Mouse (Mus musculus) T-helper 1 cell (primary cell): Measurements from ENCODE around the gene Sertad3.

ENCODE experiments used
- in situ Hi-C: fragments of 300-600 bp; cut with MboI, MseI; formaldehyde crosslinking; loops from one replicate; pipeline ENCODE4 v1.15.1; 2025; ENCODE audit warnings: high pct_unique_total_duplicates

Sertad3 gene

GRCm38 (mm10) chr7:27460477-27460876, 13.1 kb upstream of the Sertad3 start:
- in situ Hi-C loops, result no loop called here

DNA sequence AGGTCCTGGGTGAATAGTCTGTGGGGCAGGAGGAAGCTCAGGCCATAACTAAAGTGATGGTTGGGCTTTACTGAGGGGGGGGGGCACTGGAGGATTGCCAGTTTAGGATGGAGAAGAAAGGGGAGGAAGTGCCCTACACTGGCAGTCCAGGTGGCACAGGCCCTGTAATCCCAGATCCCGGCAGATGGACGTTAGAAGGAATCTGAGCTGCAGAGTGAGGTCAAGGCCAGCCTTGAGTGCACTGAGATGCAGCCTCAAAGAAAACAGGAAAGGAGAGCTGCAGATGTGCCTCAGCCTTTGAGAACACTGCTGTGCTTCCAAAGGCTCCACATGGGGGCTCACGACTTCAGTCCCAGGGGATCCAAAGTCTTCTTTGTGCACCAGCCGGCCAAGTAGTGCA, 5.9 kb upstream of the Sertad3 start:
- in situ Hi-C loops, result no loop called here

DNA sequence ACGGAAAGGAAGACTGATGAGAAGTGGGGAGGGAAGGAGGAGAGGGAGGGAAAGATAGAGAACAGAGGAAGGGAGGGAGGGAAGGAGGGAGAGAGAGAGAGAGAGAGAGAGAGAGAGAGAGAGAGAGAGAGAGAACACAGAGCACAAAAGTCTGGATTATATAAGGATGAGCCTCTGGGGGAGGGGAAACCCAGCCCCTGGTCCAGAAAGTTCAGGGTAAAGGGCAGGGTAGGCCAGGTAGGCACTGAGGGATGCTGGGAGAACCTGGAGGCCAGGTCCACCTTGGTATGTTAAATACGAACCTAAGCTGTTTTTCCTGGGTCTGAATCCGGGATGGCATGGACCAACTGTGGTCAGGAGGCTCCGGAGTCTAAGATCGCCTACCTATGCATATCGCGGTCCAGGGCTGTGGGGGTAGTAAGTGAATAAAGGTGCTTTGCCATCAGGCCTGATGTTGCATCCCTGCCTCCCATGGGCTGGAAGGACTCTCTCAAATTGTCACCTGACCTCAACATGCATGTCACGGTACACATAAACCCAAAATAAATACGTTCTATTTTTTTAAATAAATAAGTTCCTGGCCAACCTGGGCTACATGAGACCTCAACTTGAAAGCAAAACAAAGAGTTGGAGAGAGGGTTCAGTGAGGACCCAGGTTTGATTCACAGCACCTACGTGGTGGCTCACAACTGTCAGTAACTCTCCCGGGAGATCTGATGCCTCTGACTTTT, 2.0 kb upstream of the Sertad3 start:
- in situ Hi-C loops, result no loop called here

- in situ Hi-C loops, result no loop called here
Measured at GRCm38 (mm10) chr7:27472596-27472995, 972 bp upstream of the Sertad3 start.

GRCm38 (mm10) chr7:27473835-27474489, 394 bp downstream of the Sertad3 start:
- in situ Hi-C loops, result no loop called here

DNA sequence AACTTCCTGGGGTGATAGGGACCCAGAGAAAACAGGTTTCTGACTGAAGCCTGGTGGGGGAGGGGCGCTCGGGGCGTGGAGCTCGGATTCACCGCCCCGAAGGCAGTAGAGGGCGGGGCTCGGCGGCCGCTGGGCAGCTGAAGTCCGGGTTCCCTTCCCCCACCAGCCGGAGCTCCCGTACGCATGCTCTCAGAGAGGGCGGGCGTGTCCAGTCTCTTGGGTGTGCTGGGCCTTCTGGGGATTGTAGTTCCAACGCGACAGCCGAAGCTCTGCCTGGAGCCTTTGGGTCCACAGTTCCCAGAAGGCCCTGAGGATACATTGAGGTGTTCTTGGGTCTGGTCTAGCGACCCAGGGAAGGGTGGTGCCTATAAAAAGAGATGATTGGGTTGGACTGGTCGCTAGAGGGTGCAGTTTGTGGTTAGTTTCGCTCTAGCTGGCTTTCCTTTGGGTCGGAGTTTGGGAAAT, 954 bp downstream of the Sertad3 start:
- in situ Hi-C loops, result no loop called here

DNA sequence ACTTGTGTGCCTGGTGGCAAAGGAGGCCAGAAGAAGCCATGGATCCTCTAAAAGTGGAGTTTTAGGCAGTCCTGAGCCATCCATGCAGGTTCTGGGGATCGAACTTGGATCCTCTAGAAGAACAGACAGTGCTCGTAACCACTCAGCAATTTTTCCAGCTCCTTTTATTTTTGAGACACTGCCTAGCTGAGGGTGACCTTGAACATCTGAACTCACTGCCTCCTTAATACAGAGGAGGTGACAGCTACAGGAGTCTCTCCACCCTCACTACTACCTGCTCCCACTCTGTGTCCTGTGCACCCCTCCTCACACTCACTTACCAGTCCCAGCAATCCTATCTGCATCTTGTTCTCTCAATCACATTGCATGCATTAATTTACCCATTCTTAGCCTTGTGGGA, 2.0 kb downstream of the Sertad3 start:
- in situ Hi-C loops, result no loop called here

GRCm38 (mm10) chr7:27476098-27476635, 2.6 kb downstream of the Sertad3 start:
- in situ Hi-C loops, result no loop called here

GRCm38 (mm10) chr7:27478561-27478960, 5.0 kb downstream of the Sertad3 start:
- in situ Hi-C loops, result no loop called here

GRCm38 (mm10) chr7:27479750-27480149, 6.2 kb downstream of the Sertad3 start:
- in situ Hi-C loops, result loop anchor here (5.0 kb wide), 1 partner anchor 32 kb away; the partner anchor contains the start of genes Blvrb and Sptbn4

DNA sequence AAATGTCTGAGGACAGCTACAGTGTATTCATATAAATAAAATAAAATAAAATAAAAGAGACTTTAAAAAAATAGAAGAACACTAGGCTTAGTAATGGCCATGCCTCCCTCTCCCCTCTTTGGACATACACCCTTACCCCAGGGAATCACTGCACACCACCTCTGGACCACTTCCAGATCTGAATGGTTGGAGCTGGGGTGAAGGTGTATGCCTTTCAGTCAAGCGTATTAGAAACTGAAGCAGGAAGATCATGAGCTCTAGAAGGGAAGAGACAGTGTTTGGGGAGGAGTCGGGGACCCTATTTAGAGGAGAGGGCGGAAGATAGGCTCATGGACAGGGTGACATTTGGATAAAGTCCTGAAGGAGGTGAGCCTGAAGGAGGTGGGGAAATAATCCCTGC, 6.9 kb downstream of the Sertad3 start:
- in situ Hi-C loops, result loop anchor here (5.0 kb wide), 1 partner anchor 33 kb away; the partner anchor contains the start of genes Blvrb and Sptbn4

- in situ Hi-C loops, result loop anchor here (5.0 kb wide), 1 partner anchor 34 kb away; the partner anchor contains the start of genes Blvrb and Sptbn4
Measured at GRCm38 (mm10) chr7:27480927-27481626, 7.5 kb downstream of the Sertad3 start.

- in situ Hi-C loops, result loop anchor here (5.0 kb wide), 1 partner anchor 34 kb away; the partner anchor contains the start of genes Blvrb and Sptbn4
Measured at GRCm38 (mm10) chr7:27481627-27481969, 8.0 kb downstream of the Sertad3 start.

GRCm38 (mm10) chr7:27483860-27484259, 10.3 kb downstream of the Sertad3 start:
- in situ Hi-C loops, result loop anchor here (5.0 kb wide), 1 partner anchor 37 kb away; the partner anchor contains the start of genes Blvrb and Sptbn4

GRCm38 (mm10) chr7:27486102-27486769, 12.7 kb downstream of the Sertad3 start:
- in situ Hi-C loops, result no loop called here

GRCm38 (mm10) chr7:27486770-27487697, 13.5 kb downstream of the Sertad3 start, which contains the start of gene Sertad1:
TSS of gene Sertad1 (plus strand) at chr7:27486910.
- in situ Hi-C loops, result no loop called here

GRCm38 (mm10) chr7:27487740-27488268, 14.2 kb downstream of the Sertad3 start:
- in situ Hi-C loops, result no loop called here

GRCm38 (mm10) chr7:27489270-27489869, 15.8 kb downstream of the Sertad3 start:
- in situ Hi-C loops, result no loop called here

GRCm38 (mm10) chr7:27490227-27490542, 16.6 kb downstream of the Sertad3 start:
- in situ Hi-C loops, result no loop called here
